Mouse (Mus musculus): ENCODE results near the gene Hk3. TPM values are rescaled to one million over a fixed set of nuclear protein-coding genes. Genes with fewer than 3 reads are reported as not detected.
A peak's percentile ranks its signal among the peaks of the same experiment; 100 is the strongest.

Gene Hk3
- polyA plus RNA-seq (2014; fragmentation: Nextera tagmentation; extraction: Ambion mirVana): 0.80 and 1.1 TPM in 2 replicates

- no peak within 1 kb of the TSS for H3K9ac ChIP-seq (ENCODE audit: low read length)
- no peak within 1 kb of the TSS for H3K4me2 ChIP-seq (ENCODE audit: low read length)
- no peak within 1 kb of the TSS for H3K27ac ChIP-seq (ENCODE audit: low read depth, low read length)
- ATAC-seq: no peak
- no peaks in the 10 kb centered on the region for H3K27me3 ChIP-seq (replicated peaks; ENCODE audit: control insufficient read depth, insufficient read depth, low read length)
- no peaks in the 10 kb centered on the region for H3K36me3 ChIP-seq (ENCODE audit: control insufficient read depth, insufficient read depth, low read length)
- no peaks in the 10 kb centered on the region for H3K9me3 ChIP-seq (replicated peaks; ENCODE audit: control insufficient read depth, low read length)
- no peak for DNase-seq (ENCODE audit: low spot score)
- no peak within 1 kb of the TSS for H3K4me3 ChIP-seq (ENCODE audit: low read depth, low read length)
- 88% methylated on average over 13 of the region's 13 CpGs for WGBS
- H3K4me1 ChIP-seq (ENCODE audit: control insufficient read depth, insufficient read depth, low read length): no peaks in the 10 kb centered on the region
Measured at GRCm38 (mm10) chr13:55021194-55021779, at the start of gene Hk3. Gene Hk3, minus strand, starts transcription at chr13:55021385.

- WGBS: 84% methylated on average over 7 of the region's 7 CpGs
- Histone ChIP-seq H3K4me1 (ENCODE audit: control insufficient read depth, insufficient read depth, low read length) (no peaks in the 10 kb centered on the region), H3K4me3 (ENCODE audit: low read depth, low read length) (no peak overlapping the region), H3K27ac (ENCODE audit: low read depth, low read length) (no peak overlapping the region), H3K9ac (ENCODE audit: low read length) (no peak overlapping the region), H3K36me3 (ENCODE audit: control insufficient read depth, insufficient read depth, low read length) (0 out of 2 replicates have a peak, but pooled peaks cover 7% of the 10 kb centered on the region), H3K9me3 (replicated peaks; ENCODE audit: control insufficient read depth, low read length) (no peaks in the 10 kb centered on the region), H3K4me2 (ENCODE audit: low read length) (no peak overlapping the region), H3K27me3 (replicated peaks; ENCODE audit: control insufficient read depth, insufficient read depth, low read length) (no peaks in the 10 kb centered on the region)
- DNase-seq (ENCODE audit: low spot score) (no peak), ATAC-seq (no peak)
Measured at GRCm38 (mm10) chr13:55069719-55070118, 48.5 kb upstream of the Hk3 start.

GRCm38 (mm10) chr13:55063276-55063675 is 42.1 kb upstream of the Hk3 start:
- Histone ChIP-seq H3K4me1 (ENCODE audit: control insufficient read depth, insufficient read depth, low read length) (no peaks in the 10 kb centered on the region), H3K4me3 (ENCODE audit: low read depth, low read length) (no peak overlapping the region), H3K9ac (ENCODE audit: low read length) (no peak overlapping the region), H3K36me3 (ENCODE audit: control insufficient read depth, insufficient read depth, low read length) (no peaks in the 10 kb centered on the region), H3K27me3 (replicated peaks; ENCODE audit: control insufficient read depth, insufficient read depth, low read length) (no peaks in the 10 kb centered on the region), H3K4me2 (ENCODE audit: low read length) (no peak overlapping the region), H3K9me3 (replicated peaks; ENCODE audit: control insufficient read depth, low read length) (no peaks in the 10 kb centered on the region), H3K27ac (ENCODE audit: low read depth, low read length) (no peak overlapping the region)
- no peak for ATAC-seq
- DNase-seq (ENCODE audit: low spot score): no peak
- WGBS: 95% methylated on average over 2 of the region's 2 CpGs

GRCm38 (mm10) chr13:55058042-55058441 is 36.9 kb upstream of the Hk3 start:
- WGBS: 94% methylated on average over 2 of the region's 2 CpGs

GRCm38 (mm10) chr13:55047706-55048105 is 26.5 kb upstream of the Hk3 start:
- Histone ChIP-seq H3K27me3 (replicated peaks; ENCODE audit: control insufficient read depth, insufficient read depth, low read length) (no peaks in the 10 kb centered on the region), H3K4me3 (ENCODE audit: low read depth, low read length) (no peak overlapping the region), H3K4me1 (ENCODE audit: control insufficient read depth, insufficient read depth, low read length) (no peaks in the 10 kb centered on the region), H3K9ac (ENCODE audit: low read length) (no peak overlapping the region), H3K27ac (ENCODE audit: low read depth, low read length) (no peak overlapping the region), H3K4me2 (ENCODE audit: low read length) (no peak overlapping the region), H3K36me3 (ENCODE audit: control insufficient read depth, insufficient read depth, low read length) (peaks cover 7% of the 10 kb centered on the region), H3K9me3 (replicated peaks; ENCODE audit: control insufficient read depth, low read length) (no peaks in the 10 kb centered on the region)
- 31% methylated on average over 3 of the region's 3 CpGs for WGBS
- DNase-seq (ENCODE audit: low spot score) (peak; percentile 33), ATAC-seq (no peak)

More at GRCm38 (mm10) chr13:55058042-55058441, 36.9 kb upstream of the Hk3 start:
- H3K4me1 ChIP-seq (ENCODE audit: control insufficient read depth, insufficient read depth, low read length): no peaks in the 10 kb centered on the region
- no peak overlapping the region for H3K27ac ChIP-seq (ENCODE audit: low read depth, low read length)
- H3K4me3 ChIP-seq (ENCODE audit: low read depth, low read length): no peak overlapping the region
- DNase-seq (ENCODE audit: low spot score) (no peak), ATAC-seq (no peak)
- H3K9me3 ChIP-seq (replicated peaks; ENCODE audit: control insufficient read depth, low read length): no peaks in the 10 kb centered on the region
- H3K36me3 ChIP-seq (ENCODE audit: control insufficient read depth, insufficient read depth, low read length): peaks cover 11% of the 10 kb centered on the region
- no peak overlapping the region for H3K9ac ChIP-seq (ENCODE audit: low read length)
- H3K27me3 ChIP-seq (replicated peaks; ENCODE audit: control insufficient read depth, insufficient read depth, low read length): no peaks in the 10 kb centered on the region
- no peak overlapping the region for H3K4me2 ChIP-seq (ENCODE audit: low read length)

GRCm38 (mm10) chr13:55040016-55040415 is 18.8 kb upstream of the Hk3 start:
- H3K4me3 ChIP-seq (ENCODE audit: low read depth, low read length): no peak overlapping the region
- H3K27me3 ChIP-seq (replicated peaks; ENCODE audit: control insufficient read depth, insufficient read depth, low read length): no peaks in the 10 kb centered on the region
- WGBS: 91% methylated on average over 2 of the region's 2 CpGs
- H3K27ac ChIP-seq (ENCODE audit: low read depth, low read length): no peak overlapping the region
- DNase-seq (ENCODE audit: low spot score): no peak
- H3K9ac ChIP-seq (ENCODE audit: low read length): no peak overlapping the region
- H3K36me3 ChIP-seq (ENCODE audit: control insufficient read depth, insufficient read depth, low read length): peaks cover 9% of the 10 kb centered on the region; the same call in 1 of the 2 replicates
- H3K4me2 ChIP-seq (ENCODE audit: low read length): no peak overlapping the region
- H3K9me3 ChIP-seq (replicated peaks; ENCODE audit: control insufficient read depth, low read length): no peaks in the 10 kb centered on the region
- ATAC-seq: no peak
- H3K4me1 ChIP-seq (ENCODE audit: control insufficient read depth, insufficient read depth, low read length): no peaks in the 10 kb centered on the region

- ATAC-seq: no peak
- no peaks in the 10 kb centered on the region for H3K27me3 ChIP-seq (replicated peaks; ENCODE audit: control insufficient read depth, insufficient read depth, low read length)
- WGBS: 94% methylated on average over 2 of the region's 2 CpGs
Measured at GRCm38 (mm10) chr13:55024215-55024614, 3.0 kb upstream of the Hk3 start.

GRCm38 (mm10) chr13:55022715-55023114 is 1.5 kb upstream of the Hk3 start:
- no peak for DNase-seq (ENCODE audit: low spot score)
- no peak overlapping the region for H3K4me2 ChIP-seq (ENCODE audit: low read length)
- no peak overlapping the region for H3K4me3 ChIP-seq (ENCODE audit: low read depth, low read length)
- no peaks in the 10 kb centered on the region for H3K27me3 ChIP-seq (replicated peaks; ENCODE audit: control insufficient read depth, insufficient read depth, low read length)
- no peaks in the 10 kb centered on the region for H3K9me3 ChIP-seq (replicated peaks; ENCODE audit: control insufficient read depth, low read length)
- 85% methylated on average over 9 of the region's 9 CpGs for WGBS
- no peaks in the 10 kb centered on the region for H3K4me1 ChIP-seq (ENCODE audit: control insufficient read depth, insufficient read depth, low read length)
- H3K9ac ChIP-seq (ENCODE audit: low read length): no peak overlapping the region
- H3K36me3 ChIP-seq (ENCODE audit: control insufficient read depth, insufficient read depth, low read length): peaks cover under 1% of the 10 kb centered on the region; the same call in 1 of the 2 replicates
- H3K27ac ChIP-seq (ENCODE audit: low read depth, low read length): no peak overlapping the region
- no peak for ATAC-seq

More at GRCm38 (mm10) chr13:55024215-55024614, 3.0 kb upstream of the Hk3 start:
- Histone ChIP-seq H3K4me2 (ENCODE audit: low read length) (no peak overlapping the region), H3K9me3 (replicated peaks; ENCODE audit: control insufficient read depth, low read length) (no peaks in the 10 kb centered on the region), H3K9ac (ENCODE audit: low read length) (no peak overlapping the region), H3K27ac (ENCODE audit: low read depth, low read length) (no peak overlapping the region), H3K36me3 (ENCODE audit: control insufficient read depth, insufficient read depth, low read length) (peaks cover 4% of the 10 kb centered on the region), H3K4me1 (ENCODE audit: control insufficient read depth, insufficient read depth, low read length) (no peaks in the 10 kb centered on the region), H3K4me3 (ENCODE audit: low read depth, low read length) (no peak overlapping the region)
- no peak for DNase-seq (ENCODE audit: low spot score)

GRCm38 (mm10) chr13:55022256-55022655 is 1.1 kb upstream of the Hk3 start:
- H3K36me3 ChIP-seq (ENCODE audit: control insufficient read depth, insufficient read depth, low read length): no peaks in the 10 kb centered on the region
- no peak for DNase-seq (ENCODE audit: low spot score)
- no peak overlapping the region for H3K27ac ChIP-seq (ENCODE audit: low read depth, low read length)
- no peak for ATAC-seq
- no peaks in the 10 kb centered on the region for H3K9me3 ChIP-seq (replicated peaks; ENCODE audit: control insufficient read depth, low read length)
- WGBS: 41% methylated on average over 4 of the region's 4 CpGs
- no peak overlapping the region for H3K4me3 ChIP-seq (ENCODE audit: low read depth, low read length)
- no peak overlapping the region for H3K4me2 ChIP-seq (ENCODE audit: low read length)
- no peaks in the 10 kb centered on the region for H3K4me1 ChIP-seq (ENCODE audit: control insufficient read depth, insufficient read depth, low read length)
- H3K27me3 ChIP-seq (replicated peaks; ENCODE audit: control insufficient read depth, insufficient read depth, low read length): no peaks in the 10 kb centered on the region
- no peak overlapping the region for H3K9ac ChIP-seq (ENCODE audit: low read length)

Data from forebrain, embryonic 14.5 days (tissue).